Mouse (Mus musculus) gastrocnemius, postnatal 36 days (tissue): ENCODE measurements around the gene Ep300. TPM values are rescaled to one million over a fixed set of nuclear protein-coding genes. Genes with fewer than 3 reads are reported as not detected.
A peak's percentile ranks its signal among the peaks of the same experiment; 100 is the strongest.

ENCODE experiments used
- DNase-seq, 2 experiments: peaks; one replicate each; pipeline ENCODE4 v3.0.0; 2022
- intact Hi-C: fragments of 180-260 bp; cut with DNase I; formaldehyde crosslinking; loops from one replicate; pipeline ENCODE4 v1.15.1; 2025
- long read RNA-seq, 2 experiments: library from polyadenylated mRNA; stranded (forward); transcript quantifications; one replicate each; pipeline ENCODE4 v2.0.0; 2021
- total RNA-seq, 2 experiments: library from RNA; stranded (reverse); gene quantifications; 2 replicates each; pipeline ENCODE4 v1.2.3; 2021

Ep300 gene
- total RNA-seq = 10 to 100 TPM; 30.5 to 33.8 TPM
- long read RNA-seq, experiment 1, partial matches to known transcripts = 0 of 6 reads
- long read RNA-seq, experiment 1, other reads (novel, unspliced or antisense) = 6 of 6 reads
- long read RNA-seq, experiment 2, partial matches to known transcripts = 0 of 6 reads
- long read RNA-seq, experiment 2, other reads (novel, unspliced or antisense) = 6 of 6 reads

DNA sequence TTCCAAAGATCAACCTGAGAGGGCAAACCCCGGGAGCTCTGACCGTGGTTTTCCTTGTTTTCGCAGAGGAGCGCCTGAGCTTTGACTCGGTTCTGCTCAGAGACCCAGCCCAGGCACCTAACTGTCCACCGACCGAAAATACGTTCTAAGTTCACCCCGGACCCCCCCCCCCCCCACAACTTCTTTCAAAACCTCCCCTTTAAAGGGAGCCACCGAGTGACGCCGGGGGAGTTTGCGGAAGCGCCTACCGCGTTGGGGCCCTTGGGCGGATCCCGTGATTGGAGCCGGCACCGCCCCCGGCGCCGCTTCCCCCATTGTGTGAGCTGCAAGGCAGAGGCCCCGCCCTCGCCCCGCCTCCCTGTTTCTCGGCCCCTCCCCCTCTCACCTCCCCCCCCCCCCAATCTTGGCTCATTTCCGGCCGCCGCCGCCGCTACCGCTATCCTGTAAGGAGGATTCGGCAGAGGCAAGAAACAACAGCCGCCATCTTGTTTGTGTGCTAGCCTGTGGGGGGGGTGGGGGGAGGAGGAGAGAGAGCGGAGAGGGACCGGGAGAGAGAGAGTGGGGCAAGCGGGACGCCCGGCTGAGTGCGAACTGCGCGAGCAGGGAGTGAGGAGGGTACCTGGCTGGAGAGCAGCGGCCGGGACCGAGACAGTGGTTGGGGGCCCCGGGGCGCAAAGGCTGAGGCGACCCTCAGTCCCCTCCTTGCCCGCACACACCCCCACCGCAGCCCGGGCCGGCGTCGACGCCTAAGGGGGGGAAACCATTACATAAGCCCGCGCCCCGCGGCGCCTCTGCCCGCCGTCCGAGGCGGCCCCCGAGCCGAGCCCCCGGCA, at the start of gene Ep300:
Gene Ep300, plus strand, starts transcription at position 439 of the 833 bp plus-strand sequence.
- intact Hi-C loops = loop anchor here (2.0 kb wide), 1 partner anchor 120 kb away; no protein-coding TSS in a partner anchor
- DNase-seq = peak; percentile 93 to 95

DNA sequence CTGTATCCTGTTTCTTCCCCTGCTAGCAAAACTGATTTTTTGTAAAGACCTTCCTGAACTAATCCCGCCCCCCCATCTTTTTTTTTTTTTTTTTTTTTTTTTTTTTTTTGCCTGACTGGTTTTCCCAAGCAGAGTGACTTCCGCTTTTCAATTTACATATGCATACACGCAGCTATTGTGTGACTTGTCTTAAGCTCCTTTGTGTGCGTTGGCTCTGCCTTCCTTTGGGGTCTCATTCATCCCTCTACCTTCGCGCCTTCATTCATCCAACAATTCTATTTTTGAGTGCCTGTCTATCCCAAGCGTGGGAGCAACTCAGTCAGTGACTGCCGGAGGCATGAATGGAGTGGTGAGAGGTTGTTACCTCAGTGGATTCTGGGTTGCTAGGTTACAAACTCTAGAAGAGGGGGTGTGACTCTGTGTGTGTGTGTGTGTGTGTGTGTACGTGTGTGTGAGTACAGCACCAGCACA, 49.2 kb upstream of the Ep300 start:
- no peak for DNase-seq
- intact Hi-C loops = no loop called here

DNA sequence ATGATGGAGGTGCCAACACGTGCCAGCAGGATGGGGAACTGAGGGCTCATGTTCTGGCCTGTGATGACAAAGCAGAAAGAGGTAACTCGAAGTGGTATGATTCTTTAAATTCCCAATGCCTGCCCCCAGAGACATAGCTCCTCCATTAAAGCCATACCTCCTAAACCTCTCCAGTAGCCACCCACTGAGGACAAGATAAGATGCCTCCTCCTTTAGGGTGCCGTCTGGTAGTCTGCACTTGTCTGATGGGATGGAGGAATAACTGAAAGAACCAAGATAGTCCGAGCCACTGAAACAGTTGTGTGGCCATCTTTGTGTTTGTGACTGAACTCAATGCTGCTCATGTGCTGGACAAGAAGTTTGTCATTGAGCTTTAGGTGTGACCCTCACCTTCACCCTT, 47.0 kb upstream of the Ep300 start:
- intact Hi-C loops = no loop called here
- DNase-seq = no peak

DNA sequence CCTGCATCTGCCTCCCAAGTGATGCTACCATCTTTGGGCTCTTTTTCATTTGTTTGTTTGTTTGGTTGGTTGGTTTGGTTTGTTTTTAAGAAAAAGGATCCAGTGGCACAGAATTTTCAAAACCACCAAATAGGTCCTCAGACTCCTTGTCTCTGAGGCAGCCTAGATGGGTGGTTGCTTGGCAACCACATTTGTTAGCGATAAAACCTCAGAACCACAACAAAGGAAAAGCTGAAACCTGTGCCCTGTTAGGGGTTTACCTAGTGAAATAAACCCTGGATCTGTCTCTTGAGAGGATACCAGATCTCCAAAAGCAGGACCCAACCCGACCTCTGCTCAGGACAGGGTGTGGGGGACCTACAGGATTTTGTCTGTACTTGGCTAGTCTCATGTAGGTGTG, 45.6 kb upstream of the Ep300 start:
- no peak for DNase-seq
- intact Hi-C loops = no loop called here

DNA sequence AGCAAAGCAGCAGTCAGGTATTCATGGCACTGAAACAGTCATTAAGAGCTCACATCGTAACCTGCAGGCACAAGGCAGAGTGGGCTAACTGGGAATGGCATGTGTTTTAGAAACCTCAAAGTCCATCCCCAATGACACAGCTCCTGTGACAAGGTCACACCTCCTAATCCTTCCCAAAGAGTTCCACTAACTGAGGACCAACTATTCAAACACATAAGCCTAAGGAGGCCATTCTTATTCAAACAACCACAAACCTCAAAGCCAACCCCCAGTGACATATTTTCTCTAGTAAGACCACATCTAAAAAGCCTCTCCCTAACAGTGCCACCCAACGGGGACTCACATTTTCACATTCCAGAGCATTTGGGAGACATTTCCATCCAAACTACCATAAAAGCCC, 40.2 kb upstream of the Ep300 start:
- intact Hi-C loops = no loop called here
- DNase-seq = no peak

DNA sequence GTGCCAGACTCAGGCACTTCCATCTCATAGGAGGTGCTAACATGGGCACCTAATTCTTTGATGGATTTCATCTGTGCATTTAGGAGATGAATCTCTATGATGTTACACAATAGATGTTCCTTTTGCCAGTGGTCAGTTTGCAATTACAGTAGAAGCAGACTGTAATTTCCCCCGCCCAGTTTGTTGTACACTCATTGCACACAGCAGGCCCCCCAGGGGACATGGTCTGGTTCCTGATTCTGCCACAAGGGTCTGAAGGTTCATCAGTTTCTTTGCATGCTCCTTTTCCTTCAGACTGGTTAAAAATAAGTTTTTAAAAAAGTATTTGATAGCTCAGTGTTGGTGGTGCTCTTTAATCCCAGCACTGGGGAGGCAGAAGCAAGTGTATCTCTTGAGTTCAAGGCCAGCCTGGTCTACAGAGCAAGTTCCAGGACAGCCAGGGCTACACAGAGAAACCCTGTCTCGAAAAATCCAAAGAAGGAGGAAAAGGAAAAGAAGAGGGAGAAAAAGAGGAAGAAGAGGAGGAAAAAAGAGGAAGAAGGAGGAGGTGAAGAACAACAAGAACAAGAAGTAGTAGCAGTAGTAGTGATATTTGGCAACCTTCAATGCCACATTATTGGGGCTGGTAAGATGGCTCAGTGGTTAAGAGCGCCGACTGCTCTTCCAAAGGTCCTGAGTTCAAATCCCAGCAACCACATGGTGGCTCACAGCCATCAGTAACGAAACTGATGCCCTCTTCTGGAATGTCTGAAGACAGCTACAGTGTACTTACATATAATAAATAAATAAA, 39.6 kb upstream of the Ep300 start:
- DNase-seq = no peak

DNA sequence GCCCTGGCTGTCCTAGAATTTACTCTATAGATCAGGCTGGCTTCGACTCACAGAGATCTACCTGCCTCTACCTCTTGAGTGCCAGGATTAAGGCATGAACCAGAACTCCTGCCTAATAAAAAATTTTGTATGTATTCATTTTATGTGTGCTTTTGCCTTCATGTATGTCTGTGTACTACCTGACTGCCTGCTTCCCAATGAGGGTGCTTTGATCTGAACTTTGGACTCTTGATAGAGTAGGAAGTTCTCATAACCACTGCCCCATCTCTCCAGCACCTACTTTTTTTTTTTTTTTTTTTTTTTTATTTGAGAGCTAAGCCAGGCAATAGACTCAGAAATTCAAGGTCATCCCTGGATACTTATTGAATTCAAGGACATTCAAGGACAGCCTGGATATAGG, 31.7 kb upstream of the Ep300 start:
- no peak for DNase-seq
- intact Hi-C loops = no loop called here

More for the DNA sequence above, 39.6 kb upstream of the Ep300 start:
- intact Hi-C loops = no loop called here

DNA sequence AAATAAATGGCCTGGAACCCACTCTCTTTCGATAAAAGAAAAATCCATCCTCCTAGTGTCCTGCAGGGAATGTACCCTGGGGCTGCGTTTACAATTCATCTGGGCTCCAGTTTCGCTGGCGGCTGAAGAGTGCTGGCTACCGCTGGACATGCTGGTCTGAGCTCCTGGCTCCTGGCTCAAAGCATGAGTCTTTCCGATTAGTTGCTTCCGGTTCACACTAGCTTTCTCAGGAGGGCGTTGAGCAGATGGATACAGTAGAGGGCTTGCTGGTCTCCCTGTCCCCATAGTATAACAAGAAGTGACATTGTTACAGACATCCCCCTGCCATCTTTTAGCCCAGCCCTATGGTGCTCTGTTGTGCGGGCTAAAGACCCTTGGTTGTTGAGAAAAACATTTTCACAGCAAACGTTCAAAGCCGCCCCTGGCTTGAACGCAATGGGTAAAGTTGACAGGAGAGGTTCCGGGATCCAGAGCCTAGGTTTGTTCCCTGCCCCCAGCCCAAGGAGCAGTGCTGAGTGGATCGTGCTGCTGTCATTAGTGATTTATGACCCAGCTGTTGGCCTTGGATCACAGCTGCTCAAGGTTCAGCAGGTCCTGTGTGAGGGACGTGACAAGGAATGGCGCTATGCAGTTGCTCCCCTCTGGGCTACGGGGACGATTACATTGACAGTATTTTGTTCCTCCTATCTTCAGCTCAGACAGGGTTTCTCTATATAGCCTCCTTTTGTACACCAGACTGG, 30.4 kb upstream of the Ep300 start:
- intact Hi-C loops = no loop called here
- DNase-seq = no peak

DNA sequence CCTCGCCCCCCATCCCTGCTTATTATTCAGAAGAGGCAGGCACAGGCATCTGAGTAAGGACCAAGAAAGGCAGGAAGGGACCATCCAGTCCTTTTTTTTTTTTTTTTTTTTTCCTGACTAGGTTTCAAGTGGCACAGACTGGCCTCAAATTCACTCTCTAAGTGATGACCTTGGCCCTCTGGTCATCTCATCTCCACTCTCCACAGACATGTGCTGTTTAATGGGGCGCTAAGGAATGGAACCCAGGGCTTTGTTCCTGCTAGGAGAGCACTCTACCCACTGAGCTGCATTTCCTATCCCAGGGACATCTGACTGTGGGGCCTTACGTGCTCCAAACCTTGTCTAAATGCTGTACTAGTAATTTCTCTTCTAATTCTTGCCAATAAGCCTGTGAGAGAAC, 29.2 kb upstream of the Ep300 start:
- intact Hi-C loops = no loop called here
- DNase-seq = no peak

DNA sequence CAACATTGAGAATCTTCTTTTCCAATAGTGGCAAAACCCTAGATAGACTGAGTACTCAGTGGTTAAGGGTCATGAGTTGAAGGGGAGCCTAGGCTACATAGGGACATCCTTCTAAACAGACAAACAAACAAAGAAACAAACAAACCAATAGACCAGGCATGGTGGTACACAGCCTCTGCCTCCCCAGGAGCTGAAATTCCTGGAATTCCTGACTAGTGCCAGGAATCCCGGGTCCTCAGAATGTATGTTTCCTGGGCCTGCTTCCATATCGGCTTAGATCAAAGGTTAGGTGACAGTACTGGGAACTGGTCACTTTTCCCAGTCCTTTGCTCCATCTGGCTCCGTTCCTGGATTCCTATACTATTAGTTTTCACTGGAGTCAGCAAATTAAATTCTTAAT, 23.6 kb upstream of the Ep300 start:
- DNase-seq = no peak
- intact Hi-C loops = no loop called here

DNA sequence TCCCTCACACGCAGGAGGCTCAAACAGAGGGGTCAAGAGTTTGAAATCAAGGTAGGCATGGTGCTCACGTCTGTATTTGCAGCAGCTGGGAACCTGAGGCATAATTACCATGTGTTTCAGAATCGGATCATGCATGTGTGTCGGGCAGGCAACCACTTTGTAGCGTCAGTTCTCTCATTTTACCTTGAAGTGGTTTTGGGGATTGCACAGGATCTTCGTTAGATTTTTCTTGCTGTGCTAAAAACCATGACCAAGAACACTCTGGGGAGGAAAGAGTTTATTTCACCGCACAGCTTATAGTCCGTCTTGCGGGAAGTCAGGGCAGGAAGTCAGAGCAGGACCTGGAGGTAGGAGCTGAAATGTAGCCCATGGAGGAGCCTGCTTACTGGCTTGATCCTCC, 23.2 kb upstream of the Ep300 start:
- intact Hi-C loops = no loop called here
- DNase-seq = no peak

DNA sequence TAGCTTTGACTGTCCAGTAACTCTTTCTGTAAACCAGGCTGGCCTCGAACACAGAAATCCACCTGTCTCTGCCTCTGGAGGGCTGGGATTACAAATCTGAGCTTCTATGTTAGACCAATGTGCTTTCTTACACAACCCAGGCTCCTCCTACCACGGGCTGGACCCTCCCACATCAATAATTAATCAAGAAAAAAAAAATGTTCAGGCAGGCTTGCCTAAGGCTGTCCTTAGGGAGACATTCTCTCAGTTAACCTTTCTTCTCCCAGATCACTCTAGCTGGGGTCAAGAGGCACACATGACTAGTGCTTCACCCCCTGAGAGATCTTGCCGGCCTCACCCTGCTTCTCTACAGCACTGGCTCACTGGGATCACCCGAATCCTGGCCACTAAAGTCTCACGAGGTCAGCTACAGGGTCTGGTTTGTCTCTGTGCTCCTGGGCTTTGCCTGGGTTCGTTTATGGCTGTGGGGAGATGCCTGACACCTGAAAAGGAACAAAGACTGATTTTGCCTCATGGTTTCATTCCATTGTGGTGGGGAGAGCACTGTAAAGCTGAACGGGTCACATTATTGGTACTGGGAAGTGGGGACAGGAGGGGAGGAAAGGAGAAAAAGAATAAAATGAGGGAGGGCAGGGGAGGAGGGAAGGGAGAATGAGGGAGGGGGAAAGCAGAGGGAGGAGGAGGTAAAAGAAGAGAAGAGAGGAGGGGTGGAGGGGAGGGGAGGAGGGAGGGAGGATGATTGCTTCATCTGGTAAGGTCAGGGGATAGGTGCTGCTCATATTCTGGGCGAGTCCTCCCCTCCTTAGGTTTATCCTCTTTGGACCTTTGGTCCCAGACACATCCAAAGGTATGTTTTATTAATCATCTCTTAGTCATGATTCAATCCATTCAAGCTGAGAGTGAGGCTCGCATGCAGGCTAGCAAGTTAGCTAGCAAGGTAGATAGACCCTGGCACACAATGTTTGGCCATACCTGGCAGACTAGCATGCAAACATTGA, 22.4 kb upstream of the Ep300 start:
- no peak for DNase-seq
- intact Hi-C loops = no loop called here

DNA sequence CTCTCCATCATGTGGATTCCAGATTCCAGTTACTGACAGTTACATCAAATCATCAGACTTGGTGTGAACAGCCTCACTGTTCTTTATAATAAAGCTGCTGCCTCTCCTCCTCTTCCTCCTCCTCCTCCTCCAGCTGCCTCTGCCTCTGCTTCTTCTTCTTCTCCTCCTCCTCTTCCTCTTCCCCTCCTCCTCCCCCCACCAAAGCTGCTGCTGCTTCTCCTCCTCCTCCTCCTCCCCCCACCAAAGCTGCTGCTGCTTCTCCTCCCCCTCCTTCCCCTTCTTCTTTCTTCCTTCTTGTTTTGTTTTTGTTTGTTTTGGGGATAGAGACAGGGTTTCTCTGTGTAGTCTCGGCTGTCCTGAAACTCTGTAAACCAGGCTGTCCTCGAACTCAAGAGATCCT, 17.1 kb upstream of the Ep300 start:
- DNase-seq = no peak
- intact Hi-C loops = no loop called here

DNA sequence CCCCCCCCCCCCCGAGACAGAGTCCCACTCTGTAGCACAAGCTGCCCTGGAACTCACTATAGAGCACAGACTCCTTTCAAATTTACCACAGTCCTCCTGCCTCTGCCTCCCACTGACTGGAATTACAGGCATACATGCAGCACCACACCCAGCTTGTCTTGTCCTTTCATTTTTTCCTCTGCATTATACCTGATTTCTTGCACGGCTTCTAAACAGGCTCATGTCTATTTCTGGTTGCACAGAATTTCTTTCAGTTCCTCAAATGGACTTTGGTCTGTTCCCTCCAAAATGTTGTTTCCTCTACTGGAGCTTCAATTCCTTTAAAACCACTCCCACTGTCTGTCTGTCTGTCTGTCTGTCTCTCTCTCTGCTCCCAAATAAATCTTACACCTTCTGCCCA, 16.6 kb upstream of the Ep300 start:
- intact Hi-C loops = no loop called here

DNA sequence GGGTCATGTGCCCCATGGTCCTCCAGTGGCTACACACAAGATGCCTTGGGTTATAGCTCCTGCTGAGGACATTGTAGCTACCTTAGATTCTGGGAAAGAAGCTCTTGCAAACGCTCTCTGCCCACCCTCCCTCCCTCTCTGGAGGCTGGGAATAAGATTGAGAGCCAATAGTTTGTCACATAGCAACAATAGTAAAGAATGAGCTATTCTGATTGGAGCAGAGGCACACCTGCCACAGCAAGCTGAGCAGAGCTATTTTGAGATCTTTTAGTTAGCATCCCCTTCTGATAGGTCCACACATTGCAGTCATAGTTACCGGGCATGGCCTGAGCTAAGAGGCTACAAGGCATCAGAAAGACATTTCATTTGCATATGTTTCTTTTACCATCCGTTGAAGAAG, 8.2 kb upstream of the Ep300 start:
- no peak for DNase-seq
- intact Hi-C loops = no loop called here

More for the DNA sequence above, 16.6 kb upstream of the Ep300 start:
- no peak for DNase-seq

DNA sequence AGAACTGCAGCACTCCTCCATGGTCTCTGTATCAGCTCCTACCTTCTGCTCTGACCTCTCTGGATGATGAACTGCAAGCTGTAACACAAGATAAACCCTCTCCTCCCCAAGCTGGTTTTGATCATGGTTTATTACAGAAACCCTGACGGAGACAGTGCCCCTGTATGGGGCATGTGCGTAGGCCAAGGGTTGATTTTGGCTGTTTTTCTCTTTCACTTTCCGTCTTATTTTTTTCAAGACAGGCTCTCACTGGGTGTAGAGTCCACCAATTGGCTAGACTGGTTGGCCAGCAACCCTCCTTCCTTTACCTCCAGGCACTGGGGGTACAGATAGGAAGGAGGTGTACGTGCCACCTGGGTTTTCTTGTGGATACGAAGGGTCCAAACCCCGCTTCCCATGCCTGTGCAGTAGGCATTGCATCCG, 7.4 kb upstream of the Ep300 start:
- no peak for DNase-seq
- intact Hi-C loops = no loop called here

DNA sequence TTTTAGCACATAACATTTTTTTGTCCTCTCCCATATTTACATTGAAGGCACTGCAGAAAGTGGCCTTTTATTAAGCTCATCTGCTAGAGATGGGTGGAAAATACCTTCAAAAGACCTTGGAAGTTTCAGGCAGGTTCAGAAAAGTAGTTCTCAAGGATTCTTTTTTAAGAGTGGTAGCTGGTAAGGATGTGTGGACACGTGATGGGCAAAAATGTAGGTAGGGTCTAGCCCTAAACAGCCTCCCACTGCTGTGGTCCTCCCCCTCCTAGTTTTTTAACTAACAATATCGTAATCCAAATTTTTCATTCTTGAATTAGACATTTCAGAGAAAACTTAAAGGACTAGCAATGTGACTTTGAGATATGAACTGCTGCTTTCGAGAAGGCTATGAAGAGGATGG, 685 bp upstream of the Ep300 start:
- no peak for DNase-seq
- intact Hi-C loops = loop anchor here (2.0 kb wide), 1 partner anchor 120 kb away; no protein-coding TSS in a partner anchor

DNA sequence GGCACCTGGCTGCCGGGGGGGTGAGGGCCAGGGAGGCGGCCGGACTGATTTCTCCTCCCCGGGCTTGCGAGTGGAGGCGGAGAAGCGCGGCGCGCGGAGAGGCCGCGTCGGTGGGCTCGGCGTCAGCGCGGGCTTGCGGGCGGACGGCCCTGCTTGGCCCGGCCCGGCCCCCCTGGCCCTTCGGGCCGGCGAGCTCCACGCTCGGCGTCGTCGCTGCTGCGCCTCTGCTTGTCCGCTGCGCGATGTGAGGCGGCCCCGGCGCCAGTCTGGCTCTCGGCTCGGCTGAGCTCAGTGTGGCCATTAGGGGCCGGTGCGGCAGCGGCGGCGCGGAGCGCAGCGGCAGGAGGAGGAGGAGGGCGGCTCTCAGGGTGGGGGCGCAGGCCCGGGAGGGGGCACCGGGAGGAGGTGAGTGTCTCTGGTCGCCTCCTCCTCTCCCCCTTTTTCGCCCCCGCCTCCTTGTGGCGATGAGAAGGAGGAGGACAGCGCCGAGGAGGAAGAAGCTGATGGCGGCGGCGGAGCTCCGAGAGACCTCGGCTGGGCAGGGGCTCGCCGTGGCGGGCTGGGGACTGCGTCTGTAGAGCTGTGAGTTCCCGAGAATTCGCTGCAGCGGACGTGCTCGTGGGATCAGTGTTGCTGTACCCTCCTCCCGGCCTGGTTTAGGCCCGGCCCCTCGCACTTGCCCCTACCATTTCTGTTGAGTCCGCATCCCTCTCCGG, 753 bp downstream of the Ep300 start:
- DNase-seq = peak; percentile 80 to 83
- intact Hi-C loops = loop anchor here (2.0 kb wide), 1 partner anchor 121 kb away; no protein-coding TSS in a partner anchor

DNA sequence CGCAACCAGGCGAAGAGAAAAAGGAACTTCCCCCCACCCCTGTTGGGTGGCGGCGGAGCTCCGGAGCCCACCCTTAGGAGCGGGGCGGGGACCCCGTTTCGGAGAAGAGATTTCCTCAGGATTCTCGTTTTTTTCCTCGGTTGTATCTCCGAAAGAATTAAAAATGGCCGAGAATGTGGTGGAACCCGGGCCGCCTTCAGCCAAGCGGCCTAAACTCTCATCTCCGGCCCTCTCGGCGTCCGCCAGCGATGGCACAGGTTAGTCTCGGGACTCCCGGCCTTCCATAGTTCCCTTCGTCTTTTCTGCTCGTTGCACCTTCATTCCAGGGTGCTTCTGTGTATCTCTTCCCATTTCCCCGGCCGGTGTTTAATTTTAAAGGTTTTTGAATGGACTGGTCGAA, 1.3 kb downstream of the Ep300 start:
- intact Hi-C loops = no loop called here

More for the DNA sequence above, 1.3 kb downstream of the Ep300 start:
- DNase-seq = peak in 1 of 2 experiments; percentile 8
